Mouse (Mus musculus): ENCODE measurements at regions not wholly inside any gene's neighbourhood (a gene's known extent, or its start where the extent isn't known, plus 50 kb on each side); places are given as distances from the start of the nearest gene placed in this dataset.
A peak's percentile ranks its signal among the peaks of the same experiment; 100 is the strongest.

DNA sequence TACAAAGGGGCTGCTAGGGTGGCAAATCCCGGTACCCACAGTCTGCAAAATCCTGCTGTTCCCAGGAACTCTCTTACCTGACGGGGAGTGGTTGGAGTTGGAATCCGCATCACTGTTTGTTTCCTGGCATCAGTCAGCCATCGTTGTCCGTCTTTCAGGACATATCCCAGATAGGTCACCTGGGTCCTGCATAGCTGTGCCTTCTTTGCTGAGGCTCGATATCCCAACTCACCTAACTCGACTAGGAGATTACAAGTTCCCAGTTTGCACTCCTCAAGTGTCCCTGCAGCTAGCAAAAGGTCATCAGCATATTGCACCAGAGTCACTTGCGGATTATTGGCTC, 276.6 kb downstream of the Gm21863 start:
- no peaks in the 10 kb centered on the region for H3K36me3 ChIP-seq (ENCODE audit: control insufficient read depth, insufficient read depth, low read length)
- peaks cover 78% of the 10 kb centered on the region for H3K9me3 ChIP-seq (ENCODE audit: control insufficient read depth, low read length)

DNA sequence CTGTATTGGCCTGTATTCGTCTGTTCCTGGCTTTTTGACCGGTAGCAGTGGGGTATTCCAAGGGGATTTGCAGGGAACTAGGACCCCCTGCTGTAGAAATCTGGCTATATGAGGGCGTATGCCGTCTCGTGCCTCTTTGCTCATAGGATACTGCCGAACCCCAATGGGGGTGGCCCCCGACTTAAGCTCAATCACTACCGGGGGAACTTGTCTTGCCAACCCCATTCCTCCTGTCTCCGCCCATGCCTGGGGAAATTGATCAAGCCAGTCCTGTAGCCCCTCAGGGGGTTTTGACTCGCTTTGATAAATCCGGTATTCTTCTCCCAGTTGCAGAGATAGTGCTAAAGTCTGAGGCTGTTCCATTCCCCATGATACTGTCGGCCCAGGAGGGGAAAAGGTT, 277.2 kb downstream of the Gm21863 start:
- DNase-seq (peak; percentile 0), ATAC-seq (ENCODE audit: low FRiP score, low TSS enrichment) (peak; percentile 29)
- H3K27me3 ChIP-seq (ENCODE audit: control insufficient read depth, insufficient read depth, low read length): no peaks in the 10 kb centered on the region
- H3K9me3 ChIP-seq (ENCODE audit: control insufficient read depth, low read length): peaks cover 78% of the 10 kb centered on the region
- no peaks in the 10 kb centered on the region for H3K36me3 ChIP-seq (ENCODE audit: control insufficient read depth, insufficient read depth, low read length)
- H3K4me3 ChIP-seq (replicated peaks; ENCODE audit: low read depth, low read length): no peak overlapping the region
- no peak overlapping the region for H3K9ac ChIP-seq (replicated peaks; ENCODE audit: low read length)
- H3K4me2 ChIP-seq (ENCODE audit: low read length): no peak overlapping the region
- H3K4me1 ChIP-seq (ENCODE audit: control insufficient read depth, insufficient read depth, low read length): no peaks in the 10 kb centered on the region
- 71% methylated on average over 12 of the region's 12 CpGs for WGBS
- H3K27ac ChIP-seq (replicated peaks; ENCODE audit: low read depth, low read length): no peak overlapping the region

More for the DNA sequence above, 276.6 kb downstream of the Gm21863 start:
- ATAC-seq (ENCODE audit: low FRiP score, low TSS enrichment) (no peak), DNase-seq (peak; percentile 0)
- 67% methylated on average over 8 of the region's 8 CpGs for WGBS
- no peaks in the 10 kb centered on the region for H3K27me3 ChIP-seq (ENCODE audit: control insufficient read depth, insufficient read depth, low read length)
- no peak overlapping the region for H3K4me2 ChIP-seq (ENCODE audit: low read length)
- no peak overlapping the region for H3K4me3 ChIP-seq (replicated peaks; ENCODE audit: low read depth, low read length)
- H3K27ac ChIP-seq (replicated peaks; ENCODE audit: low read depth, low read length): no peak overlapping the region
- no peak overlapping the region for H3K9ac ChIP-seq (replicated peaks; ENCODE audit: low read length)
- H3K4me1 ChIP-seq (ENCODE audit: control insufficient read depth, insufficient read depth, low read length): no peaks in the 10 kb centered on the region

DNA sequence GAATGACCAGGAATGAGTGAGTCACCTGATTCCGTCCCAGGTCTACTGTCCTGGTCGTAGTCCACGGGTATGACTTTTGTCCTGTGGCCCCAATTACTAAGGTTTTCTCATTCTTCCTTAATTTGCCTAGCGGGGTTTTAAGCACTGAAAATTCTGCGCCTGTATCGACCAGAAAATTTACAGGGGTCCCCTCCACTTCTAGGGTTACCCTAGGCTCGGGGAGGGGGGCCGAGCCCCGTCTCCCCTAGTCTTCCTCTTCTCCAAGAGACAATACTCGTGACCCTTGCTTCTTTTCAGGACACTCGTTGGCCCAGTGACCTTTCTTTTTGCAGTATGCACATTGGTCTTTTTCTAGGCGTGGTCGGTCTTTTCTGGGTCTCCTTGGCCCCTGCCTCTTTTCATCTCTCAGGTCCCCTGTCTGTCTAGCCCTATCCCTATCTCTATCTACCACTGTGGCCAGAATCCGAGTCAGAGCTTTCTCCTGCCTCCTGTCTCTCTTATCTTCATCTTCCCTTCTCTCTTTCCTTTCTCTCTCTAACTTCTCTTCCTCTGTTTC, 277.8 kb downstream of the Gm21863 start:
- Histone ChIP-seq H3K9ac (replicated peaks; ENCODE audit: low read length) (no peak overlapping the region), H3K4me3 (replicated peaks; ENCODE audit: low read depth, low read length) (no peak overlapping the region), H3K27me3 (ENCODE audit: control insufficient read depth, insufficient read depth, low read length) (no peaks in the 10 kb centered on the region), H3K9me3 (ENCODE audit: control insufficient read depth, low read length) (peaks cover 72% of the 10 kb centered on the region), H3K4me1 (ENCODE audit: control insufficient read depth, insufficient read depth, low read length) (no peaks in the 10 kb centered on the region), H3K27ac (replicated peaks; ENCODE audit: low read depth, low read length) (no peak overlapping the region), H3K4me2 (ENCODE audit: low read length) (no peak overlapping the region), H3K36me3 (ENCODE audit: control insufficient read depth, insufficient read depth, low read length) (no peaks in the 10 kb centered on the region)
- ATAC-seq (ENCODE audit: low FRiP score, low TSS enrichment): peak; percentile 14; the same call in 1 of the 2 replicates
- no peak for DNase-seq
- 68% methylated on average over 14 of the region's 14 CpGs for WGBS

DNA sequence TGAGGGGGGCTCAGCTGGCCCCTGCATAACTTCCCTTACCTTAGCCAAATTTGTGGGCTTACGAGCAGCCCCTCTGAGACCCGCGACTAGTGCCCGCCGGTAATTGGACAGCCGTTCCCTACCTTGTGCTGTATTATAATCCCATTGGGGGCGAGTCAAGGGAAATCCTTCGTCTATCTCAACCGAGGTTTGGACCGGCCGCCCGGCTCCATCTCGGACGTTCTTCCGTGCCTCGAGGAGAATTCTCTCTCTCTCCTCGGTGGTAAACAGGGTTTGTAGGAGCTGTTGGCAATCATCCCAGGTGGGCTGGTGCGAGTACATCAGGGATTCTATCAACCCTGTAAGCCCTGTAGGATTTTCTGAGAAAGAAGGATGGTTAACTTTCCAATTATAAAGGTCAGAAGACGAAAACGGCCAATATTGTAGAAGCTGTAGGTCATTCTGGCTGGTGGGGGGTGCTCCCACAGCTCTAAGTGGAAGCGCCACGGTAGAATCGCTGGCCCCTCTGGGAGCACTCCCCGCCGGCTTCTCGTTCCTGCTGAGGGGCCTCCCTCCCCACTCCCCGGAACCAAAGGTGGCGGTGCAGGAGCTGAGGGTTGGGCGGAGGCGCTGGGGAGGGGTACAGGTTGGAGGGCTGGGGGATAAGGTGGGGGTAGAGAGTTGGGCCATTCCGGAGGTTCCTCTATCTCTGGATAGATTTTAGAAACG, 278.6 kb downstream of the Gm21863 start:
- Histone ChIP-seq H3K9me3 (ENCODE audit: control insufficient read depth, low read length) (peaks cover 65% of the 10 kb centered on the region), H3K4me1 (ENCODE audit: control insufficient read depth, insufficient read depth, low read length) (no peaks in the 10 kb centered on the region), H3K4me2 (ENCODE audit: low read length) (no peak overlapping the region), H3K9ac (replicated peaks; ENCODE audit: low read length) (no peak overlapping the region), H3K27me3 (ENCODE audit: control insufficient read depth, insufficient read depth, low read length) (no peaks in the 10 kb centered on the region), H3K36me3 (ENCODE audit: control insufficient read depth, insufficient read depth, low read length) (no peaks in the 10 kb centered on the region), H3K4me3 (replicated peaks; ENCODE audit: low read depth, low read length) (no peak overlapping the region), H3K27ac (replicated peaks; ENCODE audit: low read depth, low read length) (no peak overlapping the region)
- ATAC-seq (ENCODE audit: low FRiP score, low TSS enrichment): peak; percentile 59
- 67% methylated on average over 32 of the region's 32 CpGs for WGBS
- peak; percentile 3 for DNase-seq

DNA sequence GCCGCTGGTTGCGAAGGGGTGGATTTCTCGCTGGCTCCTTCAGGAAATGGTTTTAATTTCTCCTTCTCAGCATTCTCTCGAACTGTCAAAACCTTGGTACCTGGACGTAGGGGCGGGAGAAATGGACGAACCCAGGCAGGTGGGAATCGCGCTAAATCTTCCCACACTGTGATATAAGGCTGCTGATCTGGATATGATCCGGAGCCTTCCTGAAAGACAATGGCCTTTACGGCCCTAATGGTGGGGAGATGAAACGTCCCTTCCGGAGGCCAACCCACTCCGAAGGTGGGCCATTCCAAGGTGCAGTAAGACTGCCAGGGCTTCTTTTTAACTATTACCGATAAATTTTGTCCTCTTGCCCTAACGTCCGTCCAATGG, 279.1 kb downstream of the Gm21863 start:
- Histone ChIP-seq H3K9ac (replicated peaks; ENCODE audit: low read length) (no peak overlapping the region), H3K27ac (replicated peaks; ENCODE audit: low read depth, low read length) (no peak overlapping the region), H3K4me1 (ENCODE audit: control insufficient read depth, insufficient read depth, low read length) (no peaks in the 10 kb centered on the region), H3K4me3 (replicated peaks; ENCODE audit: low read depth, low read length) (0 out of 2 replicates have a peak overlapping the region, but pooled peaks have one; percentile 0), H3K36me3 (ENCODE audit: control insufficient read depth, insufficient read depth, low read length) (no peaks in the 10 kb centered on the region), H3K9me3 (ENCODE audit: control insufficient read depth, low read length) (peaks cover 61% of the 10 kb centered on the region), H3K27me3 (ENCODE audit: control insufficient read depth, insufficient read depth, low read length) (no peaks in the 10 kb centered on the region), H3K4me2 (ENCODE audit: low read length) (no peak overlapping the region)
- ATAC-seq (ENCODE audit: low FRiP score, low TSS enrichment): peak; percentile 28
- WGBS: 67% methylated on average over 17 of the region's 17 CpGs
- DNase-seq: peak; percentile 0

DNA sequence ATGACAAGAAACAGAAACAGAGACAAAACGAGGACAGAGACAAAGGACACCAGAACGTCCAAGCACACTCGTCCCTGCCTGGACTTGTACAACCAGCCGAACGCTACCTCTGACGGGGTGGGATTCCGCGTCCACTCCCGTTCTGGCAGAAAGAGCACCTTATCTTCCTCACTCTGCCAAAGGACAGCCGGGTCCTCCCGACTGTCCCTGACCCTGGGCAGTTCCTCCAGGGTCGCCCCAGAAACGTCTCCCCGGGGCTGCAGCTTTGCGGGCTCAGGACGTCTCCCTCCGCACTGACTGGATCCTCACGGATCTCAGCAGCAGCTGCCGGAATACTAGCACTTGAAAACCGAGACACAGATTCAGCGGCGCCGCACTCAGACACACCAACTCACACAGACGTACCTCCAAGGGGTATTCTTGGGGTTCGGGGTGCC, 279.6 kb downstream of the Gm21863 start:
- Histone ChIP-seq H3K27ac (replicated peaks; ENCODE audit: low read depth, low read length) (no peak overlapping the region), H3K9ac (replicated peaks; ENCODE audit: low read length) (no peak overlapping the region), H3K4me3 (replicated peaks; ENCODE audit: low read depth, low read length) (0 out of 2 replicates have a peak overlapping the region, but pooled peaks have one; percentile 0), H3K4me2 (ENCODE audit: low read length) (no peak overlapping the region), H3K9me3 (ENCODE audit: control insufficient read depth, low read length) (peaks cover 56% of the 10 kb centered on the region), H3K36me3 (ENCODE audit: control insufficient read depth, insufficient read depth, low read length) (no peaks in the 10 kb centered on the region), H3K27me3 (ENCODE audit: control insufficient read depth, insufficient read depth, low read length) (no peaks in the 10 kb centered on the region), H3K4me1 (ENCODE audit: control insufficient read depth, insufficient read depth, low read length) (no peaks in the 10 kb centered on the region)
- ATAC-seq (ENCODE audit: low FRiP score, low TSS enrichment) (peak; percentile 59), DNase-seq (peak; percentile 1)
- 72% methylated on average over 25 of the region's 25 CpGs for WGBS

All from midbrain, embryonic 14.5 days (tissue).